Mouse (Mus musculus) heart, adult 18-20 months (tissue): ENCODE measurements around the gene Ckmt2. TPM values are rescaled to one million over a fixed set of nuclear protein-coding genes. Genes with fewer than 3 reads are reported as not detected.

ENCODE experiments used
- DNase-seq, 2 experiments: peaks; one replicate each; pipeline ENCODE4 v3.0.0; 2021 to 2022; ENCODE audit warnings: mixed read lengths in 1 of 2
- total RNA-seq, 2 experiments: library from RNA; stranded (reverse); gene quantifications; 2 replicates each; pipeline ENCODE4 v1.2.3; 2021

Gene Ckmt2
- total RNA-seq, 2 experiments from 2014 or later = 2,595 to 2,880 TPM

- DNase-seq = peak; percentile 55 to 73
Observed at GRCm38 (mm10) chr13:91873734-91874329, 2.9 kb downstream of the Ckmt2 start.

- DNase-seq = no peak
Observed at GRCm38 (mm10) chr13:91868577-91868976, 8.1 kb downstream of the Ckmt2 start.

- DNase-seq = no peak
Observed at GRCm38 (mm10) chr13:91858835-91859234, 17.9 kb downstream of the Ckmt2 start.

GRCm38 (mm10) chr13:91857427-91857826 lies 19.3 kb downstream of the Ckmt2 start:
- no peak for DNase-seq

GRCm38 (mm10) chr13:91854412-91854811 lies 22.3 kb downstream of the Ckmt2 start:
- no peak for DNase-seq

- DNase-seq = no peak
Observed at GRCm38 (mm10) chr13:91827876-91828275, 48.8 kb downstream of the Ckmt2 start.

GRCm38 (mm10) chr13:91826066-91826465 lies 50.6 kb downstream of the Ckmt2 start:
- peak; percentile 52 to 79 for DNase-seq

GRCm38 (mm10) chr13:91824845-91825550 lies 51.7 kb downstream of the Ckmt2 start:
- DNase-seq = peak; percentile 58 to 68

- no peak for DNase-seq
Observed at GRCm38 (mm10) chr13:91823735-91824134, 53.0 kb downstream of the Ckmt2 start.

GRCm38 (mm10) chr13:91814670-91815069 lies 62.0 kb downstream of the Ckmt2 start:
- DNase-seq = no peak

- peak in 1 of 2 experiments; percentile 44 for DNase-seq
Observed at GRCm38 (mm10) chr13:91809476-91809875, 67.2 kb downstream of the Ckmt2 start.

GRCm38 (mm10) chr13:91807874-91808575 lies 68.7 kb downstream of the Ckmt2 start:
- no peak for DNase-seq

- peak; percentile 90 to 93 for DNase-seq
Observed at GRCm38 (mm10) chr13:91807155-91807839, 69.4 kb downstream of the Ckmt2 start, which contains the start of gene Zcchc9. Gene Zcchc9 (minus strand): TSS chr13:91807705.

Other genes starting within 250 kb of the Ckmt2 start
- gene Acot12, start 135.4 kb downstream of the Ckmt2 start, total RNA-seq = not detected
- gene Zcchc9, start 69.2 kb downstream of the Ckmt2 start, total RNA-seq = 10 to 100 TPM; 13.6 to 14.6 TPM